Mouse (Mus musculus) adrenal gland, adult 18-20 months (tissue): Measurements from ENCODE around the gene Prl3d1. TPM values are rescaled to one million over a fixed set of nuclear protein-coding genes. Genes with fewer than 3 reads are reported as not detected.
"Not testable (repeated sequence)": the region's sequence is repeated elsewhere in the genome, so short reads cannot be mapped to it uniquely, and the experiment has no call there.

Experiments used
- DNase-seq, 2 experiments: peaks; one replicate each; pipeline ENCODE4 v3.0.0; 2021 to 2022; ENCODE audit warnings: low spot score in 2 of 2
- long read RNA-seq, 2 experiments: library from polyadenylated mRNA; stranded (forward); transcript quantifications; one replicate each; pipeline ENCODE4 v2.0.0; 2021
- total RNA-seq, 2 experiments: library from RNA; stranded (reverse); gene quantifications; 1 replicate in 1 of 2; 2 replicates in 1 of 2; pipeline ENCODE4 v1.2.3; 2021

The Prl3d1 gene
- total RNA-seq, result not detected
- long read RNA-seq, experiment 1, result 0 reads
- long read RNA-seq, experiment 2, result 0 reads

DNA sequence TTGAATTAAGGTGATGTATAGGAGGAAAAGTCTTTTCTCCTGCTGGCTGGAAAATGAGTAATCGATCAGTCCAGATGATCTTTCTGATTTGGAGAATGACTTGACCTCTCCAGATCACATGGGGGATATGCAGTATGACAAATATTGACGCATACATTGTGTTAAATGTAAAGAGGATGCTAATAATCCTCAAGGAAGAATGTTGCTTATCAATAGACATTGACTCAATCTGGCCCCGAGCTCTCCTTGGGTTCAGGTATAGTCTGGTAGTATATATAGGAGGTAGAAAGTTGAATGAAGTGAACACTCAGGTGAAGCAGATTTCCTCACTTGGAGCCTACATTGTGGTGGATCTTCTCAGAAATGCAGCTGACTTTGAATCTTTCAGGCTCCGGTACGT, at the start of gene Prl3d1:
Prl3d1 (plus strand) TSS at position 301 of the 400 bp plus-strand sequence.
- DNase-seq, result not testable (repeated sequence)

DNA sequence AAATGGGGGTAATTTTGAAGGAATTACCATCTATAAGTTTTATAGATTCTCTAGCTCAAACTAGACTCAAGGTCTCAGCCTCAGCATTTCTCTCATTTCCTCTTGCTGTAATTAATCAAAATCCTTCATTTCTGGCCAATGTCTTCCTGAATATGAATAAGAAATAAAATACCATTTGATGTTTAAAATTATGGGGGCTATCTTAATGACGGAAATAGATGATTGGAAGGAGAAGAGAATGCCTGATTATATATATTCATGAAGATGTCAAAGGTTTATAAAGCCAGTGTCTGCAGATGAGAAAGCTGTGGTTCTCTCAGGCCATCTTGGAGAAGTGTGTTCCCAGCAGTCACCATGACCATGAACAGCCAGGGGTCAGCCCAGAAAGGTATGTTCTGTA, 36.7 kb upstream of the Prl3d1 start, which contains the start of gene Prl:
Prl (plus strand) TSS at position 301 of the 400 bp plus-strand sequence.
- no peak for DNase-seq

DNA sequence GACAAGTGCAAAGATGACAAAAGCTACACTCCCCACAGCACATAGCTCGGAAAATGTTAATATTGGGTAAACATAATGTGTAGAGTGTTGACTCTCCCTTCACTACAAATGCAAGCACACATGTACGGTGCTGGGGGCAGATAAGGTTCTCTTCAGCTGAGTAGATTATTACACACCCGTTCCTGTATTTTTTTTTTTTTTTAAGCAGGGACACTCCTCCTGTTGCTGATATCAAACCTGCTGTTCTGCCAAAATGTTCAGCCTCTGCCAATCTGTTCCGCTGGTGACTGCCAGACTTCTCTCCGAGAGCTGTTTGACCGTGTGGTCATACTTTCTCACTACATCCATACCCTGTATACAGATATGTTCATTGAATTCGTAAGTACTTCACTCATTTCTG, 34.8 kb upstream of the Prl3d1 start:
- no peak for DNase-seq

DNA sequence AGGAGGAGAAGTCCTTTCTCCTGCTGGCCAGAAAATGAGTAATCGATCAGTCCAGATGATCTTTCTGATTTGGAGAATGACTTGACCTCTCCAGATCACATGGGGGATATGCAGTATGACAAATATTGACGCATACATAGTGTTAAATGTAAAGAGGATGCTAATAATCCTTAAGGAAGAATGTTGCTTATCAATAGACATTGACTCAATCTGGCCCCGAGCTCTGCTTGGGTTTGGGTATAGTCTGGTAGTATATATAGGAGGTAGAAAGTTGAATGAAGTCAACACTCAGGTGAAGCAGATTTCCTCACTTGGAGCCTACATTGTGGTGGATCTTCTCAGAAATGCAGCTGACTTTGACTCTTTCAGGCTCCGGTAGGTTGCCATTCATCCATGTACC, 27.4 kb downstream of the Prl3d1 start, which contains the start of gene Prl3d2:
Prl3d2 (plus strand) TSS at position 301 of the 400 bp plus-strand sequence.
- DNase-seq, result not testable (repeated sequence)

DNA sequence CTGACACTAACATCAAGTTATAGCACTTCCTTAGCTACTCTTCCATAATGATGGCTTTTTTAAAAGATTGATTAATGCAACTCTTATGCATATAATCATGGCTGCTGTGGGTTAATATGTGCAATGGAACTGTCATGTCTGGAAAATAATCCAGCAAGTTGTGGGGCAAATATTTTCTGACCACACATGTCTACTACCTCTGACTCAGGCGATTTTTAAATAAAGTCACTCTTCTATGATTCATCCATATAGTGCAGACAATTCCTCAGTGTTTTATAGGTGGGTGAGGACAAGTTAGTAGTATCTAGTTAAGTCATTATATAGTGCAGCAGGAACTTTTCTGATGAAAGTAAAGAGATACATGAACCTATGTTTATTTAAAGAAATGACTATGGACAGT, 54.3 kb downstream of the Prl3d1 start:
- no peak for DNase-seq

Other genes starting within 250 kb of the Prl3d1 start
- not detected for gene Prl, start 36.6 kb upstream of the Prl3d1 start, total RNA-seq
- gene Prl3d2, start 27.5 kb downstream of the Prl3d1 start, total RNA-seq, result not detected
- not detected for gene Prl3d3, start 62.6 kb downstream of the Prl3d1 start, total RNA-seq
- not detected for gene Prl3c1, start 102.5 kb downstream of the Prl3d1 start, total RNA-seq
- not detected for gene Prl3b1, start 147.7 kb downstream of the Prl3d1 start, total RNA-seq
- gene Prl3a1, start 165.2 kb downstream of the Prl3d1 start, total RNA-seq, result not detected
- not detected for gene Prl6a1, start 218.4 kb downstream of the Prl3d1 start, total RNA-seq